Mouse (Mus musculus): Measurements from ENCODE around the gene Tnni3k. TPM values are rescaled to one million over a fixed set of nuclear protein-coding genes. Genes with fewer than 3 reads are reported as not detected.

The Tnni3k gene
- polyA plus RNA-seq, 1 experiment from 2014 or later, result not detected

- DNase-seq (ENCODE audit: low spot score) (no peak), ATAC-seq (replicated peaks; ENCODE audit: low FRiP score) (no peak)
- H3K27ac ChIP-seq (ENCODE audit: low read depth, low read length), result no peak overlapping the region
- H3K4me3 ChIP-seq (ENCODE audit: low read depth, low read length), result no peak overlapping the region
- no peaks in the 10 kb centered on the region for H3K27me3 ChIP-seq (ENCODE audit: control insufficient read depth, insufficient read depth, low read length)
- no peaks in the 10 kb centered on the region for H3K36me3 ChIP-seq (ENCODE audit: control insufficient read depth, insufficient read depth, low read length)
- H3K9ac ChIP-seq (ENCODE audit: low read length), result no peak overlapping the region
- H3K4me2 ChIP-seq (ENCODE audit: low read depth, low read length, severe bottlenecking), result no peak overlapping the region
- H3K4me1 ChIP-seq (replicated peaks; ENCODE audit: control insufficient read depth, insufficient read depth, low read length), result no peaks in the 10 kb centered on the region
- H3K9me3 ChIP-seq (ENCODE audit: control insufficient read depth, low read length), result no peaks in the 10 kb centered on the region
Measured at GRCm38 (mm10) chr3:155056606-155057005, 1.4 kb upstream of the Tnni3k start.

DNA sequence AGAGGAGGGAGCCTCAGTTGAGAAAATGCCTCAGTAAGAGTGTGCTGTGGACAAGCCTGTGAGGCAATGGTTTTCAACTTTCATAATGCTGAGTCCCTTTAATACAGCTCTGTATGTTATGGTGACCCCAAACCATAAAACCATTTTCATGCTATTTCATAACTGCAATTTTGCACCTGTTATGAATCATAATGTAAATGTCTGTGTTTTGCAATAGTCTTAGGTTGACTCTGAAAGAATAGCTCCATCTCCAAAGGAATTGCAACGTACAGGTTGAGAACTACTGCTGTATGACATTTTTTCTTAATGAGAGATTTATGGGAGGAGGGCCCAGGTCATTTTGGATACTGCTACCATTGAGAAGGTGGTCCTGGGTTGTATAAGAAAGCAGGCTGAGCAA lies 2.0 kb downstream of the Tnni3k start:
- no peak overlapping the region for H3K4me2 ChIP-seq (ENCODE audit: low read depth, low read length, severe bottlenecking)
- no peaks in the 10 kb centered on the region for H3K36me3 ChIP-seq (ENCODE audit: control insufficient read depth, insufficient read depth, low read length)
- H3K27ac ChIP-seq (ENCODE audit: low read depth, low read length), result no peak overlapping the region
- no peaks in the 10 kb centered on the region for H3K27me3 ChIP-seq (ENCODE audit: control insufficient read depth, insufficient read depth, low read length)
- 84% methylated on average over 1 of the region's 1 CpGs for WGBS
- H3K9ac ChIP-seq (ENCODE audit: low read length), result no peak overlapping the region
- ATAC-seq (replicated peaks; ENCODE audit: low FRiP score), result no peak
- DNase-seq (ENCODE audit: low spot score), result no peak
- H3K4me1 ChIP-seq (replicated peaks; ENCODE audit: control insufficient read depth, insufficient read depth, low read length), result no peaks in the 10 kb centered on the region
- H3K4me3 ChIP-seq (ENCODE audit: low read depth, low read length), result no peak overlapping the region
- no peaks in the 10 kb centered on the region for H3K9me3 ChIP-seq (ENCODE audit: control insufficient read depth, low read length)

GRCm38 (mm10) chr3:155052021-155052420 lies 3.2 kb downstream of the Tnni3k start:
- Histone ChIP-seq H3K4me3 (ENCODE audit: low read depth, low read length) (no peak overlapping the region), H3K36me3 (ENCODE audit: control insufficient read depth, insufficient read depth, low read length) (no peaks in the 10 kb centered on the region), H3K4me1 (replicated peaks; ENCODE audit: control insufficient read depth, insufficient read depth, low read length) (no peaks in the 10 kb centered on the region), H3K9ac (ENCODE audit: low read length) (no peak overlapping the region), H3K9me3 (ENCODE audit: control insufficient read depth, low read length) (no peaks in the 10 kb centered on the region), H3K27me3 (ENCODE audit: control insufficient read depth, insufficient read depth, low read length) (no peaks in the 10 kb centered on the region), H3K27ac (ENCODE audit: low read depth, low read length) (no peak overlapping the region), H3K4me2 (ENCODE audit: low read depth, low read length, severe bottlenecking) (no peak overlapping the region)
- DNase-seq (ENCODE audit: low spot score) (no peak), ATAC-seq (replicated peaks; ENCODE audit: low FRiP score) (no peak)

- Histone ChIP-seq H3K9ac (ENCODE audit: low read length) (no peak overlapping the region), H3K9me3 (ENCODE audit: control insufficient read depth, low read length) (no peaks in the 10 kb centered on the region), H3K4me3 (ENCODE audit: low read depth, low read length) (no peak overlapping the region), H3K4me2 (ENCODE audit: low read depth, low read length, severe bottlenecking) (no peak overlapping the region), H3K4me1 (replicated peaks; ENCODE audit: control insufficient read depth, insufficient read depth, low read length) (peaks cover 4% of the 10 kb centered on the region; the same call in 1 of the 2 replicates), H3K36me3 (ENCODE audit: control insufficient read depth, insufficient read depth, low read length) (no peaks in the 10 kb centered on the region), H3K27me3 (ENCODE audit: control insufficient read depth, insufficient read depth, low read length) (peaks cover 2% of the 10 kb centered on the region; the same call in 1 of the 2 replicates), H3K27ac (ENCODE audit: low read depth, low read length) (no peak overlapping the region)
- ATAC-seq (replicated peaks; ENCODE audit: low FRiP score) (peak; percentile 78), DNase-seq (ENCODE audit: low spot score) (no peak)
- WGBS, result 7% methylated on average over 1 of the region's 1 CpGs
Measured at GRCm38 (mm10) chr3:155039012-155039836, 16.0 kb downstream of the Tnni3k start.

DNA sequence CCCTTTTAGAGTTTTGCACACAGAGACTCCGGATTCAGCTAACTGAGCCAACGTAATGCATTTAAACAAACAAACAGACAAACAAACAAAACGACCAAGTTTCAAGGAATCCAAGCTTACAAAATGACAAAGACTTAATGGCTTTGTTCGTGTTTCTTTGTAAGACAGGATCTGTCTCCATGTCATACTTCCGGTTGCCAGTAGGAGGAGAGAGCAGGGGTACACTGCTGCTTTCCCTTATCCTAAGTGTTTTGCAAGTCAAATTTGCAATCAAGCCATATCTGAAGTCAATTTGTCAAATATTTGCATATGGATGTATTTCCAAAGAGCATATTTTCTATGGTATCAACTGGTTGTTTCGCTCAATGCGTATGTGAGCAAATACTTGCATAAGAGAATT lies 20.9 kb downstream of the Tnni3k start:
- peaks cover 2% of the 10 kb centered on the region; the same call in 1 of the 2 replicates for H3K27me3 ChIP-seq (ENCODE audit: control insufficient read depth, insufficient read depth, low read length)
- peaks cover 4% of the 10 kb centered on the region; the same call in 1 of the 2 replicates for H3K4me1 ChIP-seq (replicated peaks; ENCODE audit: control insufficient read depth, insufficient read depth, low read length)
- DNase-seq (ENCODE audit: low spot score) (no peak), ATAC-seq (replicated peaks; ENCODE audit: low FRiP score) (no peak)
- no peaks in the 10 kb centered on the region for H3K9me3 ChIP-seq (ENCODE audit: control insufficient read depth, low read length)
- no peaks in the 10 kb centered on the region for H3K36me3 ChIP-seq (ENCODE audit: control insufficient read depth, insufficient read depth, low read length)
- no peak overlapping the region for H3K4me2 ChIP-seq (ENCODE audit: low read depth, low read length, severe bottlenecking)
- H3K9ac ChIP-seq (ENCODE audit: low read length), result no peak overlapping the region
- no peak overlapping the region for H3K4me3 ChIP-seq (ENCODE audit: low read depth, low read length)
- WGBS, result 78% methylated on average over 7 of the region's 7 CpGs
- H3K27ac ChIP-seq (ENCODE audit: low read depth, low read length), result no peak overlapping the region

- H3K36me3 ChIP-seq (ENCODE audit: control insufficient read depth, insufficient read depth, low read length), result no peaks in the 10 kb centered on the region
- H3K27ac ChIP-seq (ENCODE audit: low read depth, low read length), result no peak overlapping the region
- no peaks in the 10 kb centered on the region for H3K27me3 ChIP-seq (ENCODE audit: control insufficient read depth, insufficient read depth, low read length)
- no peaks in the 10 kb centered on the region for H3K4me1 ChIP-seq (replicated peaks; ENCODE audit: control insufficient read depth, insufficient read depth, low read length)
- DNase-seq (ENCODE audit: low spot score) (no peak), ATAC-seq (replicated peaks; ENCODE audit: low FRiP score) (no peak)
- H3K9me3 ChIP-seq (ENCODE audit: control insufficient read depth, low read length), result no peaks in the 10 kb centered on the region
- no peak overlapping the region for H3K9ac ChIP-seq (ENCODE audit: low read length)
- no peak overlapping the region for H3K4me3 ChIP-seq (ENCODE audit: low read depth, low read length)
- H3K4me2 ChIP-seq (ENCODE audit: low read depth, low read length, severe bottlenecking), result no peak overlapping the region
- 93% methylated on average over 9 of the region's 9 CpGs for WGBS
Measured at GRCm38 (mm10) chr3:155030200-155030599, 25.0 kb downstream of the Tnni3k start.

DNA sequence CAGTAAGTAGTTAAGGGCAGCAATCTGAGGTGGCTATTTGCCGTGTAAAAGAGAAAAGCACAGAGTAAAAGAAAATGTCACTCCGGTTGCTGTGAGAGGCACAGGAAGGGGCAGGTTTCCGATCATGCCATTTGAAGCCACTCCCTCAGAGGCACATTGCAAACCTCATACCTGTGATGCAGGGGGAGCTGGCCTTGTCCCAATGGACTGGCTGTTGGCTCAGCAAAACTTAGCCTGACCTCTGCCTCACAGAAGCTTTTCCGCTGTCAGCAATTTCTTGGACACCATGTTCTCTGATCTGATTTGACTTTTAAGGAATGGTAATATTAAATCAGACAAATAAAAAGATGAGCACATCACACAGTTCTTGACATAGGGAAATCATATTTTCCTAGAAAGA lies 52.4 kb downstream of the Tnni3k start:
- Histone ChIP-seq H3K9ac (ENCODE audit: low read length) (no peak overlapping the region), H3K36me3 (ENCODE audit: control insufficient read depth, insufficient read depth, low read length) (no peaks in the 10 kb centered on the region), H3K27ac (ENCODE audit: low read depth, low read length) (no peak overlapping the region), H3K4me1 (replicated peaks; ENCODE audit: control insufficient read depth, insufficient read depth, low read length) (no peaks in the 10 kb centered on the region), H3K4me2 (ENCODE audit: low read depth, low read length, severe bottlenecking) (no peak overlapping the region), H3K27me3 (ENCODE audit: control insufficient read depth, insufficient read depth, low read length) (no peaks in the 10 kb centered on the region), H3K9me3 (ENCODE audit: control insufficient read depth, low read length) (no peaks in the 10 kb centered on the region), H3K4me3 (ENCODE audit: low read depth, low read length) (no peak overlapping the region)
- DNase-seq (ENCODE audit: low spot score) (no peak), ATAC-seq (replicated peaks; ENCODE audit: low FRiP score) (no peak)
- 80% methylated on average over 4 of the region's 4 CpGs for WGBS

DNA sequence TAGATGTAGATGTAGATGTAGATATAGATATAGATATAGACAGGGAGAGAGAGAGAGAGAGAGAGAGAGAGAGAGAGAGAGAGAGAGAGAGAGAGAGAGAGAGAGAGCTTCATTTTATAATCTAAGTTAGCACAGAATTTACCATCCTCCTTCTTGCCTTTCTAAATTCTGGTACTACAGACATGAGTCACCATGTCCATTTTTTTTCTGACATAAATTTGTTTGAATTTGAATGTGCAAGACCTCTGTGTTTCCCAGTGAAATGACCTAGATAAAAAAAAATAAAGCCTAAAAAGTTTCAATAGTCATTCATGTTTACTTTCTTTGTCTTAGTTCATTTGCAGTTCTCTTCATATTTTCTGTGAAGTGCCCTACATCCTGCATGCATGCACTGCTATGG lies 54.2 kb downstream of the Tnni3k start:
- no peak overlapping the region for H3K9ac ChIP-seq (ENCODE audit: low read length)
- no peak overlapping the region for H3K27ac ChIP-seq (ENCODE audit: low read depth, low read length)
- DNase-seq (ENCODE audit: low spot score), result no peak
- H3K27me3 ChIP-seq (ENCODE audit: control insufficient read depth, insufficient read depth, low read length), result no peaks in the 10 kb centered on the region
- no peaks in the 10 kb centered on the region for H3K4me1 ChIP-seq (replicated peaks; ENCODE audit: control insufficient read depth, insufficient read depth, low read length)
- H3K4me3 ChIP-seq (ENCODE audit: low read depth, low read length), result no peak overlapping the region
- no peak overlapping the region for H3K4me2 ChIP-seq (ENCODE audit: low read depth, low read length, severe bottlenecking)
- no peaks in the 10 kb centered on the region for H3K9me3 ChIP-seq (ENCODE audit: control insufficient read depth, low read length)
- no peak for ATAC-seq (replicated peaks; ENCODE audit: low FRiP score)
- H3K36me3 ChIP-seq (ENCODE audit: control insufficient read depth, insufficient read depth, low read length), result no peaks in the 10 kb centered on the region

- Histone ChIP-seq H3K4me2 (ENCODE audit: low read depth, low read length, severe bottlenecking) (no peak overlapping the region), H3K27me3 (ENCODE audit: control insufficient read depth, insufficient read depth, low read length) (no peaks in the 10 kb centered on the region), H3K36me3 (ENCODE audit: control insufficient read depth, insufficient read depth, low read length) (no peaks in the 10 kb centered on the region), H3K9ac (ENCODE audit: low read length) (no peak overlapping the region), H3K4me1 (replicated peaks; ENCODE audit: control insufficient read depth, insufficient read depth, low read length) (no peaks in the 10 kb centered on the region), H3K9me3 (ENCODE audit: control insufficient read depth, low read length) (no peaks in the 10 kb centered on the region), H3K27ac (ENCODE audit: low read depth, low read length) (no peak overlapping the region), H3K4me3 (ENCODE audit: low read depth, low read length) (no peak overlapping the region)
- ATAC-seq (replicated peaks; ENCODE audit: low FRiP score), result no peak
- DNase-seq (ENCODE audit: low spot score), result no peak
Measured at GRCm38 (mm10) chr3:154992678-154993077, 62.5 kb downstream of the Tnni3k start.

Data from forebrain, embryonic 11.5 days (tissue).